Mouse (Mus musculus) lung, postnatal 10 days (tissue): ENCODE measurements around the gene Sgk1.

Experiments used
- DNase-seq: peaks from one replicate; pipeline ENCODE4 v3.0.0; 2021

The Sgk1 gene

GRCm38 (mm10) chr10:22001621-22002020 lies 119.6 kb downstream of the Sgk1 start:
- DNase-seq, result no peak

GRCm38 (mm10) chr10:22004763-22005162 lies 122.8 kb downstream of the Sgk1 start:
- no peak for DNase-seq

GRCm38 (mm10) chr10:22007160-22007801 lies 125.3 kb downstream of the Sgk1 start:
- DNase-seq, result no peak

- DNase-seq, result peak; percentile 79
These were observed 125.8 kb downstream of the Sgk1 start for GRCm38 (mm10) chr10:22007802-22008172.

- DNase-seq, result peak; percentile 86
These were observed 128.3 kb downstream of the Sgk1 start for GRCm38 (mm10) chr10:22010088-22010818.

- DNase-seq, result no peak
These were observed 135.6 kb downstream of the Sgk1 start for GRCm38 (mm10) chr10:22017469-22018159.

- no peak for DNase-seq
These were observed 136.6 kb downstream of the Sgk1 start for GRCm38 (mm10) chr10:22018618-22019017.

- DNase-seq, result peak; percentile 49
These were observed 152.3 kb downstream of the Sgk1 start for GRCm38 (mm10) chr10:22034303-22034702.

- peak; percentile 69 for DNase-seq
These were observed 154.3 kb downstream of the Sgk1 start for GRCm38 (mm10) chr10:22036256-22036655.
